Mouse (Mus musculus) small intestine, adult 2 months (tissue): ENCODE data around the gene Cdon.

Experiments used
- CTCF ChIP-seq: fragments of 200-500 bp; IDR thresholded peaks from 2 replicates; pipeline ENCODE4 v1.5.1; 2012; ENCODE audit warnings: low read depth, mild to moderate bottlenecking, control low read depth, inconsistent platforms, low read length, moderate library complexity, mixed read lengths; ENCODE audit not compliant: insufficient replicate concordance, insufficient read length; ENCODE audit errors: extremely low read depth
- POLR2A ChIP-seq: fragments of 200-500 bp; IDR thresholded peaks from 2 replicates; pipeline ENCODE4 v1.6.1; 2012; ENCODE audit warnings: low read depth, mild to moderate bottlenecking, control low read depth, inconsistent platforms, low read length, moderate library complexity

GRCm38 (mm10) chr9:35488496-35488895 is 67.6 kb downstream of the Cdon start:
- no peak for TF ChIP-seq POLR2A
- no peak for TF ChIP-seq CTCF
